Mouse (Mus musculus) layer of hippocampus, postnatal 25 days (tissue): ENCODE results near the gene Bhlhe40. TPM values are rescaled to one million over a fixed set of nuclear protein-coding genes. Genes with fewer than 3 reads are reported as not detected.

Experiments
- DNase-seq, 2 experiments: peaks; one replicate each; pipeline ENCODE4 v3.0.0; 2022; ENCODE audit warnings: mixed read lengths in 2 of 2, low spot score in 1 of 2; ENCODE audit errors: extremely low spot score in 1 of 2
- total RNA-seq, 2 experiments: library from RNA; stranded (reverse); gene quantifications; 2 replicates each; pipeline ENCODE4 v1.2.3; 2021

The Bhlhe40 gene
- 10 to 100 TPM; 82.5 to 98.5 TPM for total RNA-seq

- peak; percentile 71 to 72 for DNase-seq
Measured at GRCm38 (mm10) chr6:108660206-108660877, at the start of gene Bhlhe40. Bhlhe40 (plus strand) TSS chr6:108660629.

GRCm38 (mm10) chr6:108611663-108612062, 48.8 kb upstream of the Bhlhe40 start:
- DNase-seq, result no peak

- DNase-seq, result no peak
Measured at GRCm38 (mm10) chr6:108618025-108618424, 42.4 kb upstream of the Bhlhe40 start.

GRCm38 (mm10) chr6:108623028-108623565, 37.3 kb upstream of the Bhlhe40 start:
- DNase-seq, result no peak

GRCm38 (mm10) chr6:108624915-108625314, 35.5 kb upstream of the Bhlhe40 start:
- no peak for DNase-seq

GRCm38 (mm10) chr6:108630701-108631100, 29.7 kb upstream of the Bhlhe40 start:
- no peak for DNase-seq

- no peak for DNase-seq
Measured at GRCm38 (mm10) chr6:108638157-108638833, 22.1 kb upstream of the Bhlhe40 start.

GRCm38 (mm10) chr6:108642020-108642419, 18.4 kb upstream of the Bhlhe40 start:
- no peak for DNase-seq

- DNase-seq, result no peak
Measured at GRCm38 (mm10) chr6:108643035-108643434, 17.4 kb upstream of the Bhlhe40 start.

- DNase-seq, result no peak
Measured at GRCm38 (mm10) chr6:108644311-108644710, 16.1 kb upstream of the Bhlhe40 start.

- DNase-seq, result no peak
Measured at GRCm38 (mm10) chr6:108647094-108647493, 13.3 kb upstream of the Bhlhe40 start.

GRCm38 (mm10) chr6:108648072-108648471, 12.4 kb upstream of the Bhlhe40 start:
- DNase-seq, result no peak

- DNase-seq, result no peak
Measured at GRCm38 (mm10) chr6:108655861-108656260, 4.6 kb upstream of the Bhlhe40 start.

- DNase-seq, result no peak
Measured at GRCm38 (mm10) chr6:108658051-108658415, 2.4 kb upstream of the Bhlhe40 start.

- peak; percentile 46 to 50 for DNase-seq
Measured at GRCm38 (mm10) chr6:108658416-108659201, 1.8 kb upstream of the Bhlhe40 start.

GRCm38 (mm10) chr6:108659221-108659725, 1.2 kb upstream of the Bhlhe40 start:
- peak in 1 of 2 experiments; percentile 79 for DNase-seq

- peak; percentile 66 to 85 for DNase-seq
Measured at GRCm38 (mm10) chr6:108659726-108660205, 663 bp upstream of the Bhlhe40 start.

GRCm38 (mm10) chr6:108660878-108661389, 505 bp downstream of the Bhlhe40 start:
- DNase-seq, result no peak

- DNase-seq, result peak; percentile 90 to 98
Measured at GRCm38 (mm10) chr6:108661412-108661811, 983 bp downstream of the Bhlhe40 start.

GRCm38 (mm10) chr6:108661890-108662289, 1.5 kb downstream of the Bhlhe40 start:
- no peak for DNase-seq
